Comparison of ENCODE assay signal across 8 mouse cellular contexts in the genomic region with DNA sequence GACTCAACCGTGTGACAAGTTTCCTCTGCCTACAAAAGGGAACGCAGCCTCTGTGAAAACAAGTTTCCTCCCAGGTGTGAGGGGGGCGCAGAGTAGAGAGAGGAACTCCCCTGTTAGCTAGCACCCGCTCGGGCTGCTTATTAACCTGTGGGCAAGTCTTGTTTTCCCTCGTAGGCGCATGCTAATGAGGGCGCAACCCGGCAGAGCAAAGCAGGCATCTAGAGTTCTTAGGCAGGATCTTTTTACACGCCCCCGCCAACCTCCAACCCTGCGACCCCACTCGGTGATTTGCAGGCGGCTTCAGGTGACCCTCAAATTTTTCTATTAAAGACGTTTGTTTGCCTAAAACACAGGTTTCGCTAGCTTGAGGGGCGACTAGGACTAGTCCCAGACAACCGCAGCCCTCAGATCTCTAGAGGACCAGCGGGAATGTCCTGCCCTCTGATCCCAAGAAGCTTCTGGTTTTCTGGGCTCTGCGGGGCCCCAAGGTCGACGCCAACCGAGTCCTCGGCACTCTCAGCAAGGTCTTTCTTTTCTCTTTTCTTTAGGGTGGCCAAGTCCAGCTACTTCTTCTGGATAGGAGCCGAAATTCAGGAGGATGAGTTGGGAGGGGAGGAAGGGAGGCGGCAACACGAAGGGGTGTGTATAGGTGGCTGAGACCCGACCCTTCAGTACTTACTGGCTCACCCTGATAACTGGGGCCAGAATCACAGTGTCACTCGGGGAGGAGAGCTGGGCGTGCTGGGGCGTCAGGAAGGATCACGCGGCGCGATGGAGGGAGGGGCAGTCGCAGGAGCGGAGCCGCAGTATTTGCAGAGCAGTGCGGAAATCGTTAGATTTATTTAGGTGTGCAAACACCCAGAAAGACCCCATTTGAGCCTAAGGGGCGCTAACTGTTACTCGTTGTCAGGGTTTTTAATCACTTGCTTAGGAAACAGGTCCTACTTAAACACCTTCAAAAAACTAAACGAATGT. TPM values are rescaled to one million over a fixed set of nuclear protein-coding genes. Genes with fewer than 3 reads are reported as not detected.
DNase-seq lines count a peak whose midpoint lies in the region; ATAC-seq lines count a peak whose summit lies in the region.

No protein-coding gene starts in this region.

- peak; percentile 26 to 37 for DNase-seq in spleen, postnatal 36 days (ENCODE audit: low spot score in 2 of 2)
- DNase-seq in spleen, adult 18-20 months, result no peak
- DNase-seq in hindbrain, embryonic 11.5 days (ENCODE audit: low spot score), result peak; percentile 72
- DNase-seq in limb, embryonic 11.5 days (ENCODE audit: low spot score), result peak; percentile 71
- DNase-seq in gastrocnemius, adult 8-10 months (ENCODE audit: low spot score in 2 of 2), result no peak
- DNase-seq in left cerebral cortex, postnatal 10 days (ENCODE audit: extremely low spot score in 1 of 2, low spot score in 2 of 2), result no peak
- no peak for DNase-seq in cerebellum, adult 9-11 months
- no peak for DNase-seq in ovary, postnatal 10 days (ENCODE audit: low spot score)

- WGBS in hindbrain, embryonic 11.5 days, result under 1% methylated on average over 43 of the region's 43 CpGs
- under 1% methylated on average over 43 of the region's 43 CpGs for WGBS in limb, embryonic 11.5 days

- H3K9me3 ChIP-seq in hindbrain, embryonic 11.5 days (ENCODE audit: control insufficient read depth, low read length), result no peaks in the 10 kb centered on the region
- no peaks in the 10 kb centered on the region for H3K9me3 ChIP-seq in limb, embryonic 11.5 days (ENCODE audit: control insufficient read depth, low read length)

- ATAC-seq in hindbrain, embryonic 11.5 days (ENCODE audit: low FRiP score), result peak; percentile 31; the same call in 1 of the 2 replicates
- no peak for ATAC-seq in limb, embryonic 11.5 days (ENCODE audit: insufficient number of reproducible peaks, low FRiP score, low TSS enrichment, low read depth)

- H3K27ac ChIP-seq in hindbrain, embryonic 11.5 days (ENCODE audit: low read depth, low read length), result no peak overlapping the region
- H3K27ac ChIP-seq in limb, embryonic 11.5 days (replicated peaks; ENCODE audit: low read depth, low read length), result no peak overlapping the region

- H3K36me3 ChIP-seq in hindbrain, embryonic 11.5 days (ENCODE audit: control insufficient read depth, insufficient read depth, low read length), result no peaks in the 10 kb centered on the region
- no peaks in the 10 kb centered on the region for H3K36me3 ChIP-seq in limb, embryonic 11.5 days (ENCODE audit: control insufficient read depth, insufficient read depth, low read length)

- H3K27me3 ChIP-seq in hindbrain, embryonic 11.5 days (ENCODE audit: control insufficient read depth, insufficient read depth, low read length), result peaks cover 83% of the 10 kb centered on the region
- peaks cover 79% of the 10 kb centered on the region for H3K27me3 ChIP-seq in limb, embryonic 11.5 days (ENCODE audit: control insufficient read depth, insufficient read depth, low read length)

- intact Hi-C loops in left cerebral cortex, postnatal 10 days (cut with DNase I), result loop anchor here (5.0 to 10.0 kb wide), 3 partner anchors 384 to 1124 kb away; no protein-coding TSS in a partner anchor

- H3K4me3 ChIP-seq in hindbrain, embryonic 11.5 days (ENCODE audit: low read depth, low read length), result peak overlapping the region; percentile 10; the same call in 1 of the 2 replicates
- H3K4me3 ChIP-seq in limb, embryonic 11.5 days (ENCODE audit: low read depth, low read length), result 0 out of 2 replicates have a peak overlapping the region, but pooled peaks have one; percentile 8

- H3K9ac ChIP-seq in hindbrain, embryonic 11.5 days (ENCODE audit: low read depth, low read length), result no peak overlapping the region
- H3K9ac ChIP-seq in limb, embryonic 11.5 days (ENCODE audit: low read length), result no peak overlapping the region

- peaks cover 3% of the 10 kb centered on the region; the same call in 1 of the 2 replicates for H3K4me1 ChIP-seq in hindbrain, embryonic 11.5 days (replicated peaks; ENCODE audit: control insufficient read depth, insufficient read depth, low read length)
- no peaks in the 10 kb centered on the region for H3K4me1 ChIP-seq in limb, embryonic 11.5 days (ENCODE audit: control insufficient read depth, insufficient read depth, low read length)

- H3K4me2 ChIP-seq in hindbrain, embryonic 11.5 days (replicated peaks; ENCODE audit: low read depth, low read length), result no peak overlapping the region
- H3K4me2 ChIP-seq in limb, embryonic 11.5 days (ENCODE audit: low read depth, severe bottlenecking), result peak overlapping the region; percentile 17

RNA-seq across cellular contexts. Expression of a gene that starts 8.5 kb away (rescaled TPM):
- 0.90 and 1.1 TPM in 2 replicates for polyA plus RNA-seq in hindbrain, embryonic 11.5 days (2014; fragmentation: Nextera tagmentation; extraction: Ambion mirVana)
- polyA plus RNA-seq in limb, embryonic 11.5 days (2014; fragmentation: Nextera tagmentation; extraction: Ambion mirVana), result 0.49 and 1.1 TPM in 2 replicates
- total RNA-seq in gastrocnemius, adult 8-10 months (2022), result under 1 TPM; 0.05 to 0.36 (median 0.09) TPM
- total RNA-seq in left cerebral cortex, postnatal 10 days (2021), result under 1 TPM; 0.58 to 0.83 TPM

Comparison
In these comparisons a context has a peak if more than half of its experiments do, and no peak if none do; other contexts are left out.
1. DNase-seq: peak in spleen, postnatal 36 days (2 of 2), hindbrain, embryonic 11.5 days (single experiment) and limb, embryonic 11.5 days (single experiment); none in spleen, adult 18-20 months (0 of 2), gastrocnemius, adult 8-10 months (0 of 2), left cerebral cortex, postnatal 10 days (0 of 2), cerebellum, adult 9-11 months (single experiment) and ovary, postnatal 10 days (single experiment).